Mouse (Mus musculus) ES-Bruce4 (cell line): ENCODE data around the gene Synj1.

Experiments
- CTCF ChIP-seq: IDR thresholded peaks from one replicate; pipeline ENCODE4 v1.8.1; 2011; ENCODE audit warnings: low read depth, low read length
- EP300 ChIP-seq: IDR thresholded peaks from 2 replicates; pipeline ENCODE4 v1.6.1; 2011; ENCODE audit warnings: low read depth, low read length; ENCODE audit not compliant: insufficient read depth
- POLR2A ChIP-seq: IDR thresholded peaks from one replicate; pipeline ENCODE4 v1.8.1; 2011; ENCODE audit warnings: low read length; ENCODE audit not compliant: insufficient read depth

DNA sequence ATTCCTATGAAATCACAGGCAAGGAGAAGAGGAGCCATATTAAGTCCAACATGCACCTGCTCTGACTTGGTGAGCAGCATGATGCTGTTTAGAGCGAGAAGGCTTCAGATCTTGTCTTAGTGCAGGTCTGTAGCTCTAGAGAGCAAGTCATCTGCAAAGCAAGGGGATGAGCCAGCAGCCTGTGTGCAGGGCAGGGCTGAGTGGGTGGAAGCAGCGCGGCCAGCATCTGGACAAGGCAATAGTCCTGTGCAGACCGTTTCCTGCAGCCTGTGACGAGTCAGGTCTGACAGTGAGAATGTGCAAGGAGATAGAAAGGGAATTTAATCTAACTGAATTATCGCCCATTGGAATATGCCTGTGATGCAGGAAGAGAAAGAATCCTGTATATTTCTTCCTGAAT, 40.1 kb downstream of the Synj1 start:
- TF ChIP-seq CTCF (no peak), POLR2A (no peak), EP300 (no peak)
